Mouse (Mus musculus): ENCODE measurements at regions not wholly inside any gene's neighbourhood (a gene's known extent, or its start where the extent isn't known, plus 50 kb on each side); places are given as distances from the start of the nearest gene placed in this dataset.
"Not testable (repeated sequence)": the region's sequence is repeated elsewhere in the genome, so short reads cannot be mapped to it uniquely, and the experiment has no call there.

GRCm38 (mm10) chr11:7705312-7705764 lies 491.6 kb upstream of the Igfbp3 start:
- DNase-seq (ENCODE audit: low spot score), result no peak

- DNase-seq (ENCODE audit: low spot score), result no peak
Observed at GRCm38 (mm10) chr11:7697591-7697990, 483.9 kb upstream of the Igfbp3 start.

- DNase-seq (ENCODE audit: low spot score), result not testable (repeated sequence)
Observed at GRCm38 (mm10) chr11:7689701-7690100, 476.0 kb upstream of the Igfbp3 start.

GRCm38 (mm10) chr11:7672821-7673220 lies 459.1 kb upstream of the Igfbp3 start:
- no peak for DNase-seq (ENCODE audit: low spot score)

GRCm38 (mm10) chr11:7630637-7631036 lies 416.9 kb upstream of the Igfbp3 start:
- DNase-seq (ENCODE audit: low spot score), result no peak

GRCm38 (mm10) chr11:7625256-7625655 lies 411.5 kb upstream of the Igfbp3 start:
- no peak for DNase-seq (ENCODE audit: low spot score)

- no peak for DNase-seq (ENCODE audit: low spot score)
Observed at GRCm38 (mm10) chr11:7620320-7620719, 406.6 kb upstream of the Igfbp3 start.

- DNase-seq (ENCODE audit: low spot score), result no peak
Observed at GRCm38 (mm10) chr11:7610752-7611151, 397.0 kb upstream of the Igfbp3 start.

- no peak for DNase-seq (ENCODE audit: low spot score)
Observed at GRCm38 (mm10) chr11:7609921-7610320, 396.2 kb upstream of the Igfbp3 start.

GRCm38 (mm10) chr11:7606652-7607051 lies 392.9 kb upstream of the Igfbp3 start:
- DNase-seq (ENCODE audit: low spot score), result peak; percentile 0

GRCm38 (mm10) chr11:7592010-7592409 lies 378.3 kb upstream of the Igfbp3 start:
- no peak for DNase-seq (ENCODE audit: low spot score)

- DNase-seq (ENCODE audit: low spot score), result no peak
Observed at GRCm38 (mm10) chr11:7583296-7583695, 369.6 kb upstream of the Igfbp3 start.

- DNase-seq (ENCODE audit: low spot score), result no peak
Observed at GRCm38 (mm10) chr11:7568484-7568883, 354.8 kb upstream of the Igfbp3 start.

GRCm38 (mm10) chr11:7562029-7562428 lies 348.3 kb upstream of the Igfbp3 start:
- no peak for DNase-seq (ENCODE audit: low spot score)

GRCm38 (mm10) chr11:7561437-7561836 lies 347.7 kb upstream of the Igfbp3 start:
- no peak for DNase-seq (ENCODE audit: low spot score)

GRCm38 (mm10) chr11:7555613-7556274 lies 342.0 kb upstream of the Igfbp3 start:
- no peak for DNase-seq (ENCODE audit: low spot score)

- no peak for DNase-seq (ENCODE audit: low spot score)
Observed at GRCm38 (mm10) chr11:7552154-7552553, 338.4 kb upstream of the Igfbp3 start.

- no peak for DNase-seq (ENCODE audit: low spot score)
Observed at GRCm38 (mm10) chr11:7547796-7548195, 334.1 kb upstream of the Igfbp3 start.

GRCm38 (mm10) chr11:7545621-7546020 lies 331.9 kb upstream of the Igfbp3 start:
- DNase-seq (ENCODE audit: low spot score), result no peak

- DNase-seq (ENCODE audit: low spot score), result no peak
Observed at GRCm38 (mm10) chr11:7534590-7534989, 320.9 kb upstream of the Igfbp3 start.

GRCm38 (mm10) chr11:7533327-7533726 lies 319.6 kb upstream of the Igfbp3 start:
- no peak for DNase-seq (ENCODE audit: low spot score)

- no peak for DNase-seq (ENCODE audit: low spot score)
Observed at GRCm38 (mm10) chr11:7531847-7532246, 318.1 kb upstream of the Igfbp3 start.

- DNase-seq (ENCODE audit: low spot score), result no peak
Observed at GRCm38 (mm10) chr11:7530482-7531148, 316.9 kb upstream of the Igfbp3 start.

GRCm38 (mm10) chr11:7519556-7519955 lies 305.8 kb upstream of the Igfbp3 start:
- no peak for DNase-seq (ENCODE audit: low spot score)
